Mouse (Mus musculus) hindbrain, embryonic 13.5 days (tissue): Measurements from ENCODE around the gene Sema4c. TPM values are rescaled to one million over a fixed set of nuclear protein-coding genes. Genes with fewer than 3 reads are reported as not detected.

Source experiments
- ATAC-seq: fragments of 200-750 bp; cut with Nextera tagmentation; 2 replicates; pipeline ENCODE4 v1.8.0; 2017; ENCODE audit warnings: moderate TSS enrichment; ENCODE audit not compliant: low FRiP score
- H3K27ac ChIP-seq: fragments of 300-500 bp; sonication (generic); 2 replicates; pipeline ENCODE4 v1.5.1; 2015; ENCODE audit warnings: inconsistent platforms, mild to moderate bottlenecking, moderate library complexity
- H3K27me3 ChIP-seq: fragments of 300-500 bp; sonication (generic); 2 replicates; pipeline ENCODE4 v1.6.1; 2015; ENCODE audit warnings: mild to moderate bottlenecking, inconsistent platforms
- H3K36me3 ChIP-seq: fragments of 300-500 bp; sonication (generic); 2 replicates; pipeline ENCODE4 v1.6.1; 2015; ENCODE audit warnings: mild to moderate bottlenecking, inconsistent platforms
- H3K4me1 ChIP-seq: fragments of 300-500 bp; sonication (generic); replicated peaks from 2 replicates; pipeline ENCODE4 v1.6.1; 2015; ENCODE audit warnings: inconsistent platforms
- H3K4me2 ChIP-seq: fragments of 300-500 bp; sonication (generic); 2 replicates; pipeline ENCODE4 v1.6.1; 2015; ENCODE audit warnings: inconsistent platforms, mild to moderate bottlenecking, moderate library complexity
- H3K4me3 ChIP-seq: fragments of 300-500 bp; sonication (generic); 2 replicates; pipeline ENCODE4 v1.5.1; 2015; ENCODE audit warnings: mild to moderate bottlenecking, inconsistent platforms
- H3K9ac ChIP-seq: fragments of 300-500 bp; sonication (generic); 2 replicates; pipeline ENCODE4 v1.6.1; 2015; ENCODE audit warnings: mild to moderate bottlenecking, inconsistent platforms
- H3K9me3 ChIP-seq: fragments of 300-500 bp; sonication (generic); 2 replicates; pipeline ENCODE4 v1.6.1; 2016; ENCODE audit warnings: inconsistent platforms
- WGBS: fragments of 180-500 bp; shearing (Covaris S2); methylation state at CpG from one replicate; pipeline ENCODE4 v1.1.7; 2015; 5-methylcytosine and 5-hydroxymethylcytosine counted together
- microRNA-seq: library from miRNA; unstranded; fragments of <30 nt; microRNA quantifications from one replicate; pipeline ENCODE4, GENCODE M21; 2016
- polyA plus RNA-seq: library from polyadenylated mRNA; unstranded; fragments of >200 nt; fragmentation: Nextera tagmentation; extraction: Ambion mirVana; gene quantifications from 2 replicates; pipeline ENCODE4 v1.2.1, GENCODE M21; 2015

The Sema4c gene
- polyA plus RNA-seq, 1 experiment from 2014 or later: 28.3 TPM

DNA sequence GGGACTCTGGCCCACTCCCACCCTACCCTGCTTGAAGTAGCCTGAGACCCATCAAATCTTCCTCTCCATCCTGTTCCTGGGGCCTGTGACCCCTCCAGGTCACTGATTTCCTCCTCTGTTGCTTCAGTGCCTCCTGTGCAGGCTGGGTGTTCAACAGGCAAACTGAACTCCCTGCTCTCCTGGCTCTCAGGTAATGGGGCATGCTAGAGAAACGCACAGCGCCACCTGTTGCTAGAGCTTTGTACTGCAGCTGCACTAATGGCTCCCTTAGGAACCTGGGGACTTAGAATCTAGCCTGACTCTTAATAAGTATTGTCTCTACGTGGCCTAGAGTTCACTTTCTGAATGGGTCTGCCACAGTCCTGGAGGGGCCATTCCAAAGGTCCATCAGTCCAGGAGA lies 56.9 kb downstream of the Sema4c start:
- no peak overlapping the region for H3K4me2 ChIP-seq
- ATAC-seq: no peak
- H3K9ac ChIP-seq: no peak overlapping the region
- H3K27ac ChIP-seq: no peak overlapping the region
- H3K36me3 ChIP-seq: peaks cover 27% of the 10 kb centered on the region
- WGBS: 5% methylated on average over 3 of the region's 3 CpGs
- H3K4me3 ChIP-seq: no peak overlapping the region
- no peaks in the 10 kb centered on the region for H3K4me1 ChIP-seq
- no peaks in the 10 kb centered on the region for H3K9me3 ChIP-seq
- no peaks in the 10 kb centered on the region for H3K27me3 ChIP-seq

Small RNA genes lying within 50 kb of the gene (microRNA-seq; reads per million reads assigned to microRNA genes)
- not detected for gene Gm47280

Other genes with a start within 250 kb of the Sema4c start
- gene Kansl3, start 189.2 kb downstream of the Sema4c start, polyA plus RNA-seq: 35.9 and 38.3 TPM in 2 replicates
- 1.6 and 2.5 TPM in 2 replicates for gene Fer1l5, start 186.1 kb downstream of the Sema4c start, polyA plus RNA-seq
- 70.4 and 71.1 TPM in 2 replicates for gene Lman2l, start 113.1 kb downstream of the Sema4c start, polyA plus RNA-seq
- 8.9 and 9.7 TPM in 2 replicates for gene Cnnm4, start 86.7 kb downstream of the Sema4c start, polyA plus RNA-seq
- 4.2 and 5.1 TPM in 2 replicates for gene Cnnm3, start 46.5 kb downstream of the Sema4c start, polyA plus RNA-seq
- gene Ankrd23, start 21.5 kb downstream of the Sema4c start, polyA plus RNA-seq: 16.3 and 19.5 TPM in 2 replicates
- gene Gm42417, start 18.9 kb downstream of the Sema4c start, polyA plus RNA-seq: 0.43 TPM in 1 of 2 replicates, not detected in the other
- gene Ankrd39, start 10.9 kb downstream of the Sema4c start, polyA plus RNA-seq: 22.4 TPM in 2 replicates
- 0.27 and 0.32 TPM in 2 replicates for gene Fam178b, start 124.8 kb upstream of the Sema4c start, polyA plus RNA-seq
- gene Cox5b, start 133.1 kb upstream of the Sema4c start, polyA plus RNA-seq: 619 and 648 TPM in 2 replicates
- 0.43 and 0.57 TPM in 2 replicates for gene 4933424G06Rik, start 151.8 kb upstream of the Sema4c start, polyA plus RNA-seq
- 101 and 107 TPM in 2 replicates for gene Actr1b, start 156.1 kb upstream of the Sema4c start, polyA plus RNA-seq
- 0.43 and 1.2 TPM in 2 replicates for gene Zap70, start 203.4 kb upstream of the Sema4c start, polyA plus RNA-seq